Mouse (Mus musculus): ENCODE results near the gene Zmiz1. TPM values are rescaled to one million over a fixed set of nuclear protein-coding genes. Genes with fewer than 3 reads are reported as not detected.

The Zmiz1 gene
- 10 to 100 TPM; 24.3 to 27.2 TPM for total RNA-seq (2021)
- long read RNA-seq, experiment 1, partial matches to known transcripts, result 0 of 15 reads
- long read RNA-seq, experiment 1, other reads (novel, unspliced or antisense), result 15 of 15 reads
- long read RNA-seq, experiment 2, partial matches to known transcripts, result 17 of 26 reads
- long read RNA-seq, experiment 2, other reads (novel, unspliced or antisense), result 9 of 26 reads

DNA sequence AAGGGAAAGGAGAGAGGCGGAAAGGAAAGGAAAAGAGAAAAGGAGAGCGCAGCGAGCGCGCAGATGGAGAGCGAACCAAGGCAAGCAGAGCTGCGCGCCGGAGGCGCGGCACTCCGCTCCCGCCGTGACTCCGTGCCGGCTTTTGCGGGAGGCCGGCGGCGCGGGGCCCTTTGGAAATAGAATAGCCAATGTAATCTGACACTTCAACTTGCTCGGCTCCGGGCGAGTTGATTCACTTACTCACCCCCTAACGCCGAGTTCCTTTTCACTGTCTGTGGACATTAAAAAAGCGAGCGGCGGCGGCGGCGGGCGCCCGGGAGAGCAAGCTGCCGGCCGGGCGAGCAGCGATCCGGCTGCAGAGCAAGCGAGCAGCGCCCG is at the start of gene Zmiz1:
Gene Zmiz1 (plus strand): TSS at position 170 of the 378 bp plus-strand sequence.
- DNase-seq, result peak in 1 of 2 experiments; percentile 88
- intact Hi-C loops (cut with DNase I), result loop anchor here (1.0 to 10.0 kb wide), 5 partner anchors 73 to 954 kb away; no protein-coding TSS in a partner anchor

DNA sequence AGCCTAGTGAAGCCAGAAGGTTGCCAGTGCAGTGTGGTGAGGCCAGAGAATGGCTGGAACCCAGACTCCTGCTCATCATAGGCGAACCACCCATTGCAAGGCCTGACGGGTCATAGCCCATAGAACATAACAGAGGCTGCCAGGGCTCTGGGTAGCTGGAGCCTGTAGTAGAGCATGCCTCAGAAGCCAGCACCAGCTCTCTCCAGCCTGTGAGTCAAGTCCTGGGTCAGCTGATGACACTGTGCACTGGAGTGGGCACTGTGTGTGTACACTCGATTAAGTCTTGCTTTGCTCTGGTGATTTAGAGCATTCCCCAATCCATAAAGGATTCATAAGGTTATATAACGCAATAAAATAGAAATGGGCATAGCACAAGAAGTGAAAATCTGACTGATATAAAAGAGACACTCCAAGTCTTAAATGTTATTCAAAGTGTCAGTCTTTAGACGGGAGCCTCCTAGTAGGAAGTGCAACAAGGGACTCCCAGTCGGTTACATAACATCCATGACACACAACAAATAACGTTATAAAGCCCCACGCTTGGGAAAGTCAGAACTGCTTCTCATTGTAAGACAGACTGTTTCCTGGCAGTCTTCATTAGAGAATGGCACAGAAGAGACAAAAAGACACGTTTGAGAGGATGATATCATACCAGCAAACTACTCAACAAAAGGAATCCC is 47.0 kb upstream of the Zmiz1 start:
- no peak for DNase-seq
- intact Hi-C loops (cut with DNase I), result no loop called here

DNA sequence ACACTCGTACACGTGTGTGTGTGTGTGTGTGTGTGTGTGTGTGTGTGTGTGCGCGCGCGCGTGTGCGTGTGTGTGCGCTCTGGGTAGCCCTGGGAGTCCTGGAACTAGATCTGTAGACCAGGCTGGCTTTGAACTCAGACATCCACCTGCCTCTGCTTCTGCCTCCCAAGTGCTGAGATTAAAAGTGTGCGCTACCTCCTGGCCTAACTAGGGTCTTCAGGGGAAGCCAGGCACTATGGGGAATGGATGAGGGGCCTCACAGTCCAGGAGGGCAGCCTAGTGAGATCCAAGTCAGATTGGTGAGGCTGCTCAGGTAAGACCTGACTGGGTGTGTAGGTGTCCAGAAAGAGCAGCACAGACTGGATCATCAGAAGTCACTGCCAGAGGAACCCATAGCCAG is 46.2 kb upstream of the Zmiz1 start:
- intact Hi-C loops (cut with DNase I), result no loop called here
- DNase-seq, result no peak

DNA sequence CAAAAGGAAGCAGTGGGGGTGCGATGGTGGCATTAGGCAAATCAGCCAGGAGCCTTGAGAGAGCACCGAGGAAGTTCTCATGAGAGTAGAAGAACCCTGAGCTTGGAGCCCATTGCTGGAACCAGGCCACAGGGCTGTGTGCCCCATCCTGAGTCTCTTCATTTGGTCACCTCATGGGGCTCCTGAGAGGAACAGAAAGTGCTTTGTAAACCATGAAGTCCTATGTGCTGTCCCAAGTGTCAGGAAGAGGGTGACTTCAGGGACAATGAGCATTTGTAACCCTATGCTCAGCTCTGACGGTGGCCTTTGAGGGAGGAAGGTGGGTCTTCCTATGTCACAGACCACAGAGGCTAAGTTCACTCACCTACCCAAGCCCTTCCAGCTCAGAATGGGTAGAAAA is 45.5 kb upstream of the Zmiz1 start:
- no peak for DNase-seq
- intact Hi-C loops (cut with DNase I), result no loop called here

DNA sequence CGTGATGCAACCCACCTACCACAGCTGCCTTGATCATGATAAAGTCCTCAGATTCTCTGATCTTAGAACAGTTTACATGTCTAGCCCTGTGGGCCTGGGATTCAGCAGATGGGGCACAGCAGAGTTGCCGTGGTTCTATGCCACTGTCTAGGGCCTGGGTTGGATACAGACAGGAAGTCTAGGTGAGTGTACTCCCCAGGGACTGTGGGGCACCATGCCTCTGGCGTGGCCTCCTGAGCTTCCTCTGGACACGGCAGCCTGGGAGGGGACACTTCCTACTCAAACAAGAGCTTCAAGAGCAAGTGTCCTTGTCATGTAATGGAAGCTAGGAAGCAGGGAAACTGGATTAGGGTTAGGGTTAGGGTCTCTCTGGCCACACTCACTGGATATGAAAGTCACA is 44.9 kb upstream of the Zmiz1 start:
- no peak for DNase-seq
- intact Hi-C loops (cut with DNase I), result no loop called here

DNA sequence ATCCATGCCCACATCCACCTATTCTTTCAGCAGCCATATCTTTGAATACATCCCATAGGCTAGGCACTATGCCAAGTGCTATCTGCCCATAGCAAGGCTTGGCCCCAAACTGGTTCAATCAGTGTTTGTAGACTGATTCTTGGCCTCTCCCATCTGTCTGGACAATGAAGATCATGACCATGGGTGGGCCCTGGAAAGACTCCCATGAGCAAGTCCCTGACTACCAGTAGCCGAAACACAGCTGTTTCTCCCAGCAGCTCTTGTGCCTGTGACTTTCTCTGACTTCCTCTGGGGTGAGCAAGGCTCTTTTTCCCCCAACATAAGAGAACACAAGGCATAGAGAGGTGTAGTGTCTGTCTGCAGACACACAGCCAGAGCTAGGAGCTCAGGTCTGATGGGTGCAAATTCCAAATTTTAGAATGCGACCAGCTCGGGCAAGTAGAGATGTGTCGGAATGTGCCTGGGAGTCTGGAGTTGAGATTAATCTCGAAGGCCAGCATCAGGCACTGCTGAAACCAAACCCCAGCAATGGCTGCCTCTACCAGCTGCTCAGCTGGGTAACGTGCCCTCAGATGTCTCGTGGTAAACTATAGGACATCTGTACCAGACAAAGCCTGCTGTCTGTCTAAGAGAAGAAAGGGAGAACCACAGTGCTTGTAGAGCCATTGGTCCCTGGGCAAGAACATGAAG is 38.8 kb upstream of the Zmiz1 start:
- no peak for DNase-seq
- intact Hi-C loops (cut with DNase I), result no loop called here

DNA sequence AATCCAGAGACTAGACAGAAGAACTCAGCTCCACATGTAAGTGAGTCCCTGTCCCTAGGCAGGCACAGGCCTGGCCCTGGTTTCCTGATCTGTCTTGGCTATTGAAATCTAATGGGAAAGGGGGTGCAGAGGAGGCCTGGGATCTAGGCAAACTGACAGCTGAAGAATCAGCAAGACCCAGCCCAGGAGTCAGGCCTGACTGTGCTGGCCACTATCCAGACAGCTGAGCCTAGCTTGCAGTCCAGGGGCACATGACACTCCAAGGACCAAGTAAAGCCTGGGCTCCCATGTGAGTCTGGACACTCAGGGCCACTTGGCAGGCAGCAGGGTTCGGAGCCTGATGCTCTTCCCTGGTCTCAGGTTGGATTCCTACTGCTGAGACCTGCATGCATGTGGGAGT is 38.0 kb upstream of the Zmiz1 start:
- intact Hi-C loops (cut with DNase I), result no loop called here
- DNase-seq, result peak in 1 of 2 experiments; percentile 29

DNA sequence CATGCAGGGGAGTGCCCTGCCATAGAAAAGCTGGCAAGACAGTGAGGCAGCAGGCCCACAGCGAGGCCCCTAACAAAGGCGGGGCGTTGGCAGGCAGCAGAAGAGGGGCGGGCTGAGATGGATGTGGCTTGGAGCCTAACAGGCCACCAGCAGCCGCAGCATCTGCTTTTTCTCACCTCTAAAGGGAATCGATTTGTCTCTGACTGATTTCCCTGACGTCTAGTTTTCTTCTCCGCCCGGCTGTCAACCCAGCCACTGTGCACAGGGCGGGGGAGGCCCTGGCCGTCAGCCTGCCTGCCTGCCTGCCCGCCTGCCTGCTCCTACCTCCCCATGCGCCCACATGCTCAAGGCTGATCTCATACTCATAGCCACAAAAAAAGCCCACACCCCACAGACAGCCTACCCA is 37.4 kb upstream of the Zmiz1 start:
- DNase-seq, result no peak
- intact Hi-C loops (cut with DNase I), result no loop called here

DNA sequence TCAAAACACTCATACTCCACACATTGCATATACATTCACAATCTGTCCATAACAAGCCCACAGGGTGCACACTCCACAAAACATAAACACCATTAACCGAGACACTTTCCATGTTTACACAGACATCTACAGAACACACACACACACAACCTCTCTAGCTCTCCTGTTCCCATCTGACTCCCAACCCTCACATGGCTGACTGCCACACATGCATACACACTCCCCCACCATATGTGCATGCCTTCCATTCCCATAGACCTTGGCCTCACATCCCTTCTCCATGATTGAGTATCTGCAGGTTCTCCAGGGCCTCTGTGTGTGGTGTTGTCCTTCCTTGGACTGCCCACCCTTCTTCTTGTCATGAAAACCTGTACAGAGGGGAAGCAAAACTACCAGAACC is 36.0 kb upstream of the Zmiz1 start:
- intact Hi-C loops (cut with DNase I), result no loop called here
- DNase-seq, result no peak

DNA sequence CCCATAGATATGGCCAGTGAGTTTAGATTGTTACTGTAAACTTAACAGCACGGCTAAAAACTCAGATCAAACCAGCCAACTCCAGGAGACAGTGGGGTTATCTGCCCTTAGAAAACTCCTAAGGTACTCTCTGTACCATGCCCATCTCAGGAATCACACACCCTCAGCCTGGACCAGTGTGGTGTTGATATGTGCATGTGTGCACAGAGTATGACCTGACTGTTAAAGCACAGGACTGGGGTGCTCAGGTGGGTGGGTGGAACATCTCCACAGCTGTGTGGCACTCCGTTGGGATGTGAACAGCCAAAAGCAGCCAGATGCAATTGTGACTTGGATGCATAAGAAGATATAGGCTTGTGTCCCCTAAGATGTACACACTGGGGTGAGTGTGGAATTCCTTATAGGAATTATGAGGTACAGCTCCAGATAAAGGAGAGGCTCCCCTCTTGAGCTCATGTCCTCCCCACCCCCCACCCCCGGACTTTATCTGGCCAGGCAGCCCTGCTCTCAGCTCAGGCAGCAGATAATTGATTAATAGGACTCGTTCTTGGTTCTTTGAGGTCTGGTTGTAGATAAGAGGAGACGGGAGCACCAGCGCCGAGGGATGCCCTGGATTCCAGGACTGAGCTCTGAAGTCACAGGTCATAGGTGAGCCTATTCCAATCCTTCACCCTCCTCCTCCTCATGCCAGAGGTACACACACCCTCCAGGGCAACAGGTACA is 35.1 kb upstream of the Zmiz1 start:
- DNase-seq, result no peak
- intact Hi-C loops (cut with DNase I), result no loop called here

DNA sequence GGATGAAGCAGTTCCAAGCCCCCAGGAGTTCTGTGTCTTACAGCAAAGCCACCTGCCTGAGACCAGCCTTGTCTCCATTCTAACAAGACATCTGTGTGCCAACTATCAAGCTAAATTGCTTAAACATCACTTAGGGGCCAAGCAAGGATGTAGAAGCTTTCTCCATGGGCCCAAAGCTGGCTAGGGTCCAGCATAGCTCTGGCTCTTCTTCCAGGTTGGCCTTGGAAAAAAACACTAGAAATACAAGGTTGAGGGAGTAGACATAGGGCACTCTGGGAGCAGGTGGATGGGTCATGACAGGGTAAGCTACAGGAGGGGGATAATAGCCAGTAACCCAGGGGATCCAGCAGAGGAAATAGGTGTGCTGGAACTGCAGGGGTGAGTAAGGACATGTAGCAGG is 20.7 kb upstream of the Zmiz1 start:
- DNase-seq, result peak in 1 of 2 experiments; percentile 6
- intact Hi-C loops (cut with DNase I), result no loop called here

DNA sequence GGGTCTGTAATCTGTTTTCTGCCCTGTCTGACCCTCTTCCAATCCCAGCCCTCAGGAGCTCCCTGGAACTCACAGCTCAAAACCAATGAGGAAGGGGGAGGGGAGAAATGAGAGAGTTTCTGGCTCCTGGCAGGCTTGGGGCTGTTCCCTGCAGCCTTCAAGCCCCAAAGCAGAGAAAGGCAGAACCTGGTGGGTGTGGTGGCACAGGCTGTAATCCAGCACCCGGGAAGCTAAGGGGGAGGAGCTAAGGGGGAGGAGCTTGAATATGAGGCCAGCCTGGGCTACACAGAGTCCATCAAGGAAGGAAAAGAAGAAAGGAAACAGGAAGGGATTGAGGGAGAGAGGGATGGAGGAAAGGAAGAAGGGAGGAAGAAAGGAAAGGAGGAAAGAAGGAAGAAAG is 18.9 kb upstream of the Zmiz1 start:
- DNase-seq, result no peak
- intact Hi-C loops (cut with DNase I), result loop anchor here (10.0 kb wide), 1 partner anchor 655 kb away; no protein-coding TSS in a partner anchor

DNA sequence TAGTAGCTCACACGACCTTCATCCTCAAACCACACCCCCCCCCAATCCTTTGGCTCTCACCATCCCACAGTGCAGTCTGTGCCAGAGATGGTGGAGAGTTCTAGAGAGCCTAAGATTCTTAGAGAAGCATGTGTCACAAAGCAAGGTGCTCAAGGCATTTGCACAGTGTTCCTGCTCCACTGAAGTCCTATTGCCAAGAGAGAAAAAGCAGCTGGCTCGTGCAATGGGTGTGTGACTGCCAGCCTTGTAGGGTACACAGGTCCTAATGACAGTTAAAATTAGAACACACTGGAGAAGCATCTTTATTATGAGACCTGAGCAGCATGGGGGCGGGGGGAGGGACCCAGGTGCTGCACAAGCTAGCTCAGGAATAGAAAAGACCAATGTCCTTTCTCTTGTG is 18.2 kb upstream of the Zmiz1 start:
- peak in 1 of 2 experiments; percentile 6 for DNase-seq
- intact Hi-C loops (cut with DNase I), result loop anchor here (10.0 kb wide), 1 partner anchor 656 kb away; no protein-coding TSS in a partner anchor

DNA sequence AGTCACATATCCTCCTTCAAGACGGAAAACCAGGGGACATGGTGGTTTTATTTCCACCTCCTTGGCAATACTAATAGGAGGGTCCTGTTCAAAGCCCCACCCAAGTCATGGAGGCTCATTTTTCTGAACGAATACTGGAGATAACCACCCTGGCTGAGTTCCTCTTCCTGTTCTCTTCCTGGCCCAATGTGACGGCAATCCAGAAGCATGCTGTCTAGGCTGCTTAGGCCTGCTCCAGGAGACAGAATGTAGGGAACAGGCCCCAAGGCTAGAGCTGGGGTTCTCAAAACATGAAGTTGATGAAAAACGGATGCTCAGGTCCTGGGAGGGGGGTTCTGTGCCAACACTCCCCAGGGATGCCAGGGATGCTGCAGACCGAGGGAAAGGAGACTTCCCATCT is 17.5 kb upstream of the Zmiz1 start:
- intact Hi-C loops (cut with DNase I), result loop anchor here (10.0 kb wide), 1 partner anchor 657 kb away; no protein-coding TSS in a partner anchor
- DNase-seq, result no peak

DNA sequence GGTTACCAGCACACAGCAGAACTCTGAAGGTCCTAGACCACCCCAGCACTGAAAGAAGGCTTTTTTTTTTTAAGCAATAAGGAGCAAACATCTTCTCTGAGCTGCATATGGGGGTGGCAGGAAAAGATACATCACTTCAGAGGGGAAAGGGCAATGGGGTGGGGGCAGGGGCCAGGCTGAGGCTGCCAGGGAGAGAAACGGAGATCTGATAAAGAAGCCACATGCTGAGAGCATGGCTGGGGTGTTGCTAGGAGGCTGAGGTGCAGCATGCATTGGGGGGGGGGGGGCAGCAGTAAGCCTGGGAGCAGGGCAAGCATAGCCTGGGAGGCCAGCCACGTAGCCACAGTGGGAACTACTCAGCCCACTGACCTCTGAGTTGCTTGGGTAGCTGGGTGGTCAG is 16.3 kb upstream of the Zmiz1 start:
- DNase-seq, result no peak
- intact Hi-C loops (cut with DNase I), result loop anchor here (10.0 kb wide), 1 partner anchor 658 kb away; no protein-coding TSS in a partner anchor

DNA sequence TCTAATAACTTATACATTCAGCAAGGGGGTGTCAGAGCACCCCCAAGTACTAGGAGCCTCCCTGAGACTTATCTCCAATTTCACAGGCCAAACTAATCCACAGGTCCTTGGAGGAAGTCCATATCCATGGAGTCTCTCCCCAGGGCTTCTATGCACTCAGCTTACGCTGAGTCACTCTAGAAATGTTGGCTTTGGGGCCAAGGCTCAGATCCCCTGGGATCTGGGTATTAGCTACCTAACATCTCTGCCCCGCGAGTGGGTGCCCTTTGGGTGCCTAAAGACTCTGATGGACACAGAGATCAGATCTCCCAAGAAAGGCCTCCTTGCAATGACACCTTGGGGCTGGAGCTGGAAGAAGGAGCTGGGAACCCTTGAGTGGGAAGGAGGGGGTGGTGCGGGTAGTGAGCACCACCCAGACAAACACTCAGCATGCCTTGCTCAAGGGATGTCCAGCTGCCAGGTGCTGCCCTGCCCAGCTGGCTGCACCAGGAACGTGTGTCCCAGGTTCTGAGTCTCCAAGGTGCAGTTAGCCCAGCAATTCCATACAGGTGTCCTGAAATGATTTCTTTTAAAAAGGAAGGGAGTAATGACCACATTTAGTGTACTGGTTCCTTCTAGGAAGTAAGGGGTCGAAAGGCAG is 11.7 kb upstream of the Zmiz1 start:
- intact Hi-C loops (cut with DNase I), result loop anchor here (10.0 kb wide), 1 partner anchor 662 kb away; no protein-coding TSS in a partner anchor
- no peak for DNase-seq

DNA sequence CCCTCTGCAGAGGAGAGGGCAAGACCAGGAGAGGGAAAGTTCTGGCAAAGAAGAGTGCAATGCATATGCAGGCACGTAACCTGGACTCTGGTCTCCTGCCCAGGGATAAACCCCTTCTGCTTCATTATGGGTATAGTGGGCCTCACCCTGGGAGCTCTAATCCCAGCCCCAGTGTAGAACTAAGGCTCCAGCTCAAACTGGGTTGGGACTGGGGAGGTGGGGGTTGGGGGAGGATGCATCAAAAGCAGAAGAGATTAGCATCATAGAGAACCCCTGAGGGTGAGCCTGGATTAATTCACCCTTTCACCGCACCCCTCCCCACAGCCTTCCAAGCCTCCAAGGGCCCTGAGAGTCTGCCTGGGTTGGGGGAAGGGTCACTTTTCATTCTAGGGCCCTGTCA is 10.5 kb upstream of the Zmiz1 start:
- intact Hi-C loops (cut with DNase I), result loop anchor here (10.0 kb wide), 1 partner anchor 664 kb away; no protein-coding TSS in a partner anchor
- DNase-seq, result no peak

DNA sequence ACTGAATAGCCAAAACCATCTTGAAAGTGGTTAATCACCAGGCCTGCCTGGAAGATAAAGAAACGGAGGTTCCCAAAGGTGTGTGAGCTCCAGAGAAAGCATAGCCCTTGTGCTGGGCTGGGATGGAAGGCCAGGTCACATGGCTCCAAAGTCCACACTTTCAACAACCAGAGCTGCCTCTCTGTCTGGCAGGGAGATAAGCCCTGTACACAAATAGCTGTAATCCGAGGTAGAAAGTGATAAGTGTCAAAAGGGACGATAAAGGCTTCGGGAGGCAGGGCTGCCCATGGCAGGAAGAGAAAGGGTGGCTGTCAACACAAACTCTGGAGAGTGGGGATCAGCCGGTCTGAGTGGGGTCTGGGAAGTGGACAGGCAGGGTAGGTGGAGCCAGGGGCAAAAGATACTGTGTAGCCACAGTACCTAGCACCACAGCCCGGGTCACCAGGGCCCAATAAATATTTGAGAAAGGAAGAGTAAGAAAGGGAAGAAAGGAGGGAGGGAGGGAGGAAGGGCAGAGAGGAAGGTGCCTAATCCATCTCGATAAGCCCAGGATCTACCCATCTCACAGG is 7.8 kb upstream of the Zmiz1 start:
- intact Hi-C loops (cut with DNase I), result loop anchor here (10.0 kb wide), 1 partner anchor 946 kb away; no protein-coding TSS in a partner anchor
- peak in 1 of 2 experiments; percentile 2 for DNase-seq

DNA sequence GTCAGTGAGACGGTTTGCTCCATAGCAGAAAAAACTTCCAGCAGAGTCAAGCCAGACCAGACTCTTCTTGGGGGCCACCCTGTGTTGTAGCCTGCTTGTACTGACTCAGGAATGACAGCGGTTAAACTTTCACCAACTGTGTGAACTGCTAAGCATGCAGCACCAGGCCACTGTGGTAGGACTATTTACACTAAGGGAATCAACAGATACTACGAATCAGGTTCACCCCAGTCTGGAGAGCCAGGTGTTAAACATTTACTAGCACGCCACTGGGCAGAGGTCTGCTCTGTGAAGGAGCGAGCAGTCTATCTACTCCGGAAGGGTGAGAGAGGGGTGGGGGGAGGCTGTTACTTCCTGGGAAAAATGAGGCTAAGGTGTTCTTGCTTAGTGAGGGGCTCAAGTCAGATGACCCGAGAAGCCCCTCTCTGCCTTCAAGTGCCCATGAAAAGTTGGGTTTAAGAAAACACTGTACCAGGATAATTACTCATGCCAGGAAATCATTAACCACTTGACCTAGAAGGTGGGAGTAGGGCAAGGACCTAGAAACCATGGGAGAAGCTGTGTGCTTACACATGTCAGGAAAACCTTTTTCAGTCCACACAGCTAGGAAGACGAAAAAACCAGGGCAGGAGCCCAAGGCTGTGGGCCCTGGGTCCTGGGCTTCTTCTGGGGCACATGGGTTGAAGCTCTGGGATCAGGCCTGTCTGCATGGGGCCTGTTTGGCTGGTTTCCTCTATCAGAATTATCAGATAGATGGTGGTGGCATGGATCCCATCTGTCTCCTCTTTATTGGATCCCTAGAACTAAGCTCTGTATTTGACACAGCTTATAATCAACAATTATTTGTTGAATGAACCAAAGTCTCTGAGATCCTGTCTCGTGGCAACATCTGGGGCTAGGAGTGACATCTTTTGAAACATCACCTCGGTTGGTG is 7.0 kb upstream of the Zmiz1 start:
- peak in 1 of 2 experiments; percentile 6 for DNase-seq
- intact Hi-C loops (cut with DNase I), result loop anchor here (10.0 kb wide), 1 partner anchor 947 kb away; no protein-coding TSS in a partner anchor
